Mouse (Mus musculus) liver, postnatal 0 days (tissue): ENCODE results near the gene Gm9999.

Experiments
- CTCF ChIP-seq: sonication (generic); IDR thresholded peaks from 2 replicates; pipeline ENCODE4 v1.5.1; 2016; ENCODE audit warnings: antibody characterized with exemption, low read depth
- EP300 ChIP-seq: IDR thresholded peaks from 2 replicates; pipeline ENCODE4 v1.6.1; 2016; ENCODE audit warnings: antibody characterized with exemption, low read depth, mild to moderate bottlenecking

- TF ChIP-seq EP300 (no peak), CTCF (no peak)
Measured at GRCm38 (mm10) chr7:46985718-46986505, 2.5 kb downstream of the Gm9999 start.
